Mouse (Mus musculus) adrenal gland, postnatal 25 days (tissue): ENCODE measurements around the gene Tdp1. TPM values are rescaled to one million over a fixed set of nuclear protein-coding genes. Genes with fewer than 3 reads are reported as not detected.

ENCODE experiments used
- DNase-seq: peaks from one replicate; pipeline ENCODE4 v3.0.0; 2021; ENCODE audit warnings: mixed read lengths
- microRNA-seq, 2 experiments: library from miRNA; unstranded; fragments of <30 nt; microRNA quantifications; one replicate each; pipeline ENCODE4 v1.2.0; 2021
- total RNA-seq: library from RNA; stranded (reverse); gene quantifications from 2 replicates; pipeline ENCODE4 v1.2.3, GENCODE M21; 2021

Tdp1 gene
- total RNA-seq, 1 experiment from 2014 or later: 18.6 TPM

- no peak for DNase-seq
Measured at GRCm38 (mm10) chr12:100000381-100000780, 116.1 kb downstream of the Tdp1 start.

GRCm38 (mm10) chr12:100001246-100001645 is 116.9 kb downstream of the Tdp1 start:
- no peak for DNase-seq

- DNase-seq: no peak
Measured at GRCm38 (mm10) chr12:100001910-100002309, 117.6 kb downstream of the Tdp1 start.

- DNase-seq: no peak
Measured at GRCm38 (mm10) chr12:100002914-100003587, 118.7 kb downstream of the Tdp1 start.

Small RNA genes lying within 50 kb of the gene (microRNA-seq; reads per million reads assigned to microRNA genes)
- 0 reads per million in 2 experiments for gene Gm23291

Other genes with a start within 250 kb of the Tdp1 start
- 0.82 and 1.7 TPM in 2 replicates for gene Efcab11, start 78 bp upstream of the Tdp1 start, total RNA-seq
- gene Kcnk13, start 80.0 kb downstream of the Tdp1 start, total RNA-seq: 0.57 and 0.76 TPM in 2 replicates
- gene Psmc1, start 225.6 kb downstream of the Tdp1 start, total RNA-seq: 236 and 263 TPM in 2 replicates